In genomic region chr7:142548706-142549105, GRCm38 (mm10) we compare ENCODE assay signal across 19 mouse cellular contexts. TPM values are rescaled to one million over a fixed set of nuclear protein-coding genes. Genes with fewer than 3 reads are reported as not detected.
DNase-seq lines count a peak whose midpoint lies in the region; ATAC-seq lines count a peak whose summit lies in the region.
"Had no signal": no experiment of that assay in that cellular context is flagged by ENCODE, and none has a peak within 500 bp of the region (broad histone marks: within the 10 kb centered on the region; RNA-seq: fewer than 3 reads in every experiment).

No protein-coding gene starts in this region.

- no peak overlapping the region for H3K9ac ChIP-seq in hindbrain, embryonic 11.5 days (ENCODE audit: low read depth, low read length)
- H3K9ac ChIP-seq: hindbrain, embryonic 12.5 days; liver, embryonic 13.5 days; midbrain, embryonic 15.5 days had no signal

- no peaks in the 10 kb centered on the region for H3K27me3 ChIP-seq in hindbrain, embryonic 10.5 days (ENCODE audit: insufficient read depth, poor library complexity, severe bottlenecking)
- H3K27me3 ChIP-seq in hindbrain, embryonic 11.5 days (ENCODE audit: control insufficient read depth, insufficient read depth, low read length): no peaks in the 10 kb centered on the region
- H3K27me3 ChIP-seq: hindbrain, embryonic 12.5 days; liver, embryonic 13.5 days; midbrain, embryonic 15.5 days had no signal

- no peak overlapping the region for H3K4me3 ChIP-seq in hindbrain, embryonic 10.5 days
- no peak overlapping the region for H3K4me3 ChIP-seq in hindbrain, embryonic 11.5 days (ENCODE audit: low read depth, low read length)
- H3K4me3 ChIP-seq: hindbrain, embryonic 12.5 days; liver, embryonic 13.5 days; midbrain, embryonic 15.5 days had no signal

- H3K36me3 ChIP-seq in hindbrain, embryonic 10.5 days: peaks cover 12% of the 10 kb centered on the region; the same call in 1 of the 2 replicates
- H3K36me3 ChIP-seq in hindbrain, embryonic 11.5 days (ENCODE audit: control insufficient read depth, insufficient read depth, low read length): no peaks in the 10 kb centered on the region
- H3K36me3 ChIP-seq: hindbrain, embryonic 12.5 days; liver, embryonic 13.5 days; midbrain, embryonic 15.5 days had no signal

- DNase-seq in embryo, embryonic 10 days (ENCODE audit: low spot score): peak; percentile 66
- no peak for DNase-seq in embryo, embryonic 9.5 days (ENCODE audit: extremely low spot score)
- DNase-seq in hindbrain, embryonic 10.5 days (ENCODE audit: low spot score): no peak
- no peak for DNase-seq in hindbrain, embryonic 11.5 days (ENCODE audit: low spot score)
- DNase-seq in retina, postnatal 1 day: peak; percentile 34
- no peak for DNase-seq in retina, embryonic 14.5 days (ENCODE audit: low spot score)
- DNase-seq in thymus, postnatal 4 days: no peak
- DNase-seq: adrenal gland, adult 2 months; cerebellum, postnatal 25 days; kidney, postnatal 25 days; liver, embryonic 13.5 days; right cerebral cortex, postnatal 25 days had no signal

- ATAC-seq in hindbrain, embryonic 11.5 days (ENCODE audit: low FRiP score): no peak
- ATAC-seq in monocyte, adult 5-6 weeks (replicated peaks; ENCODE audit: insufficient number of reproducible peaks, low FRiP score, low TSS enrichment, poor library complexity, severe bottlenecking): no peak
- ATAC-seq: inflammation-experienced regulatory T-cells, adult 6 months; midbrain, embryonic 15.5 days had no signal

- WGBS in hindbrain, embryonic 10.5 days: 16% methylated on average over 6 of the region's 6 CpGs
- 25% methylated on average over 6 of the region's 6 CpGs for WGBS in hindbrain, embryonic 11.5 days

- no peak overlapping the region for H3K4me2 ChIP-seq in hindbrain, embryonic 11.5 days (replicated peaks; ENCODE audit: low read depth, low read length)
- H3K4me2 ChIP-seq: hindbrain, embryonic 12.5 days; liver, embryonic 13.5 days; midbrain, embryonic 15.5 days had no signal

- H3K9me3 ChIP-seq in hindbrain, embryonic 10.5 days: no peaks in the 10 kb centered on the region
- no peaks in the 10 kb centered on the region for H3K9me3 ChIP-seq in hindbrain, embryonic 11.5 days (ENCODE audit: control insufficient read depth, low read length)
- H3K9me3 ChIP-seq: hindbrain, embryonic 12.5 days; liver, embryonic 13.5 days; midbrain, embryonic 15.5 days had no signal

- peaks cover 56% of the 10 kb centered on the region for H3K4me1 ChIP-seq in hindbrain, embryonic 10.5 days (replicated peaks)
- H3K4me1 ChIP-seq in hindbrain, embryonic 11.5 days (replicated peaks; ENCODE audit: control insufficient read depth, insufficient read depth, low read length): 0 out of 2 replicates have a peak, but pooled peaks cover 2% of the 10 kb centered on the region

- H3K27ac ChIP-seq in hindbrain, embryonic 10.5 days: peak overlapping the region; percentile 70
- no peak overlapping the region for H3K27ac ChIP-seq in hindbrain, embryonic 11.5 days (ENCODE audit: low read depth, low read length)
- H3K27ac ChIP-seq: hindbrain, embryonic 12.5 days; liver, embryonic 13.5 days; midbrain, embryonic 15.5 days; stomach, postnatal 0 days had no signal

RNA-seq across cellular contexts. Expression of gene Mrpl23, which starts 16.2 kb away (rescaled TPM):
- polyA plus RNA-seq in hindbrain, embryonic 10.5 days (2016; fragmentation: Nextera tagmentation; extraction: Ambion mirVana): 17.7 and 19.7 TPM in 2 replicates
- polyA plus RNA-seq in hindbrain, embryonic 11.5 days (2014; fragmentation: Nextera tagmentation; extraction: Ambion mirVana): 13.5 and 13.9 TPM in 2 replicates
- total RNA-seq in monocyte, adult 5-6 weeks (2017): 9.7 to 34.1 TPM (median 22.6 TPM) in 3 replicates

RNA-seq across cellular contexts. Expression of gene Tnnt3, which starts 50.1 kb away (rescaled TPM):
- polyA plus RNA-seq in hindbrain, embryonic 10.5 days (2016; fragmentation: Nextera tagmentation; extraction: Ambion mirVana): 1.1 and 3.0 TPM in 2 replicates
- polyA plus RNA-seq in hindbrain, embryonic 11.5 days (2014; fragmentation: Nextera tagmentation; extraction: Ambion mirVana): 1.7 and 1.9 TPM in 2 replicates
- total RNA-seq in monocyte, adult 5-6 weeks (2017): 13.6 to 16.7 TPM (median 15.5 TPM) in 3 replicates
- total RNA-seq: adrenal gland, adult 2 months; left cerebral cortex, postnatal 10 days; megakaryocyte progenitor cell, adult 5-6 weeks had no signal
- polyA plus RNA-seq: adrenal gland, adult 2 months had no signal

Comparison
In these comparisons a context has a peak if more than half of its experiments do, and no peak if none do; other contexts are left out.
1. DNase-seq: peak in embryo, embryonic 10 days (single experiment) and retina, postnatal 1 day (single experiment); none in embryo, embryonic 9.5 days (single experiment), hindbrain, embryonic 10.5 days (single experiment), hindbrain, embryonic 11.5 days (single experiment), retina, embryonic 14.5 days (single experiment) and thymus, postnatal 4 days (single experiment).